Mouse (Mus musculus) myocyte (in vitro differentiated cells): ENCODE measurements at regions not wholly inside any gene's neighbourhood (a gene's known extent, or its start where the extent isn't known, plus 50 kb on each side); places are given as distances from the start of the nearest gene placed in this dataset.

ENCODE experiments used
- H3K27me3 ChIP-seq: one replicate; pipeline ENCODE4 v1.6.1; 2011; ENCODE audit not compliant: control insufficient read depth, insufficient read depth, insufficient read length
- H3K36me3 ChIP-seq: one replicate; pipeline ENCODE4 v1.6.1; 2011; ENCODE audit not compliant: control insufficient read depth, insufficient read depth
- H3K4me2 ChIP-seq: one replicate; pipeline ENCODE4 v1.6.1; 2011; ENCODE audit warnings: low read depth, control low read depth
- H3K4me3 ChIP-seq: one replicate; pipeline ENCODE4 v1.5.1; 2011; ENCODE audit warnings: mild to moderate bottlenecking, control low read depth, moderate library complexity
- H3K79me2 ChIP-seq: one replicate; pipeline ENCODE4 v1.6.1; 2011; ENCODE audit not compliant: control insufficient read depth, insufficient read depth
- H3ac ChIP-seq: one replicate; pipeline ENCODE4 v1.6.1; 2011; ENCODE audit not compliant: control insufficient read depth, insufficient read length
- CEBPB ChIP-seq: IDR thresholded peaks from 2 replicates; pipeline ENCODE4 v1.6.1; 2011; ENCODE audit warnings: mild to moderate bottlenecking, moderate library complexity; ENCODE audit not compliant: poor library complexity, insufficient read depth, severe bottlenecking
- E2F4 ChIP-seq: IDR thresholded peaks from one replicate; pipeline ENCODE4 v1.6.1; 2011; ENCODE audit warnings: mild to moderate bottlenecking, control low read depth, moderate library complexity; ENCODE audit not compliant: insufficient read depth
- MAX ChIP-seq: IDR thresholded peaks from one replicate; pipeline ENCODE4 v1.6.1; 2011; ENCODE audit warnings: low read depth, mild to moderate bottlenecking, control low read depth
- MYOD1 ChIP-seq, 3 experiments: IDR thresholded peaks; one replicate each; pipeline ENCODE4 v1.6.1; 2011; ENCODE audit warnings: control low read depth in 2 of 3, low read depth in 2 of 3, mild to moderate bottlenecking in 2 of 3, moderate library complexity in 1 of 3; ENCODE audit not compliant: insufficient read length in 2 of 3, control insufficient read depth in 1 of 3
- MYOG ChIP-seq, 3 experiments: IDR thresholded peaks; one replicate each; pipeline ENCODE4 v1.6.1; 2011; ENCODE audit warnings: control low read depth in 2 of 3, low read depth in 2 of 3, mild to moderate bottlenecking in 2 of 3; ENCODE audit not compliant: insufficient read length in 2 of 3, control insufficient read depth in 1 of 3, insufficient read depth in 1 of 3
- POLR2A ChIP-seq: IDR thresholded peaks from one replicate; pipeline ENCODE4 v1.6.1; 2011; ENCODE audit warnings: low read depth, mild to moderate bottlenecking, control low read depth, moderate library complexity; ENCODE audit not compliant: insufficient read length
- POLR2AphosphoS2 ChIP-seq: IDR thresholded peaks from one replicate; pipeline ENCODE4 v1.6.1; 2011; ENCODE audit warnings: low read depth, control low read depth; ENCODE audit not compliant: insufficient read length
- REST ChIP-seq: IDR thresholded peaks from one replicate; pipeline ENCODE4 v1.6.1; 2011; ENCODE audit warnings: mild to moderate bottlenecking, control low read depth, moderate library complexity; ENCODE audit not compliant: insufficient read depth, insufficient read length
- SRF ChIP-seq: IDR thresholded peaks from one replicate; pipeline ENCODE4 v1.6.1; 2011; ENCODE audit warnings: low read depth; ENCODE audit not compliant: control insufficient read depth, insufficient read length
- TCF12 ChIP-seq: IDR thresholded peaks from one replicate; pipeline ENCODE4 v1.6.1; 2011; ENCODE audit warnings: mild to moderate bottlenecking, control low read depth; ENCODE audit not compliant: poor library complexity, insufficient read depth, severe bottlenecking
- TCF3 ChIP-seq: IDR thresholded peaks from one replicate; pipeline ENCODE4 v1.6.1; 2011; ENCODE audit warnings: low read depth, control low read depth; ENCODE audit not compliant: insufficient read length
- USF1 ChIP-seq: IDR thresholded peaks from one replicate; pipeline ENCODE4 v1.6.1; 2011; ENCODE audit warnings: low read depth, mild to moderate bottlenecking, control low read depth, moderate library complexity

DNA sequence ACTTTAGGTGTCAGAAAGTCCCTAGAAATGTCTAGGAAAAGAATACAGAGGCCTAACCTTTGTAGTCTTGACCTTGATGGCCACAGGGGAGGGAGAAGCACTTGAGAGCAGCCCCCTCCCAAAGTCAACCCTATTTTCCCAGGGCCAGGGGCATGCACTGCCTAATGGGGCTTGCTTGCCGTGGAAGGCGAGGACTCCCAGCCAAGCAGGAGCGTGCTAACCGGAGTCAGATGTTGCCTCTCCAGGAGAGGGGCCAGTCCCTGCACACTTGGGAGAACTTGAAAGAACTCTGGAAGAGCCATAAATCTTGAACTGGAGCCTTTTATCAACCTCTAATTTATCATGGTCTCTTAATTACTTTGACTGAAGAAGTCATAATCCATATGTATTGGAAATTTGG is 712.7 kb downstream of the Vrk1 start:
- Histone ChIP-seq H3K79me2 (no peaks in the 10 kb centered on the region), H3K27me3 (no peaks in the 10 kb centered on the region), H3K4me2 (no peak overlapping the region), H3ac (no peak overlapping the region), H3K4me3 (no peak overlapping the region), H3K36me3 (no peaks in the 10 kb centered on the region)
- TF ChIP-seq MYOG (IDR thresholded peaks at IDR 0.05; ENCODE audit: control insufficient read depth in 1 of 3, insufficient read depth in 1 of 3, insufficient read length in 2 of 3, low read depth in 2 of 3) (no peak), CEBPB (no peak), MYOD1 (IDR thresholded peaks at IDR 0.05; ENCODE audit: control insufficient read depth in 1 of 3, insufficient read length in 2 of 3, low read depth in 2 of 3) (no peak), POLR2AphosphoS2 (no peak), REST (no peak), E2F4 (no peak), TCF12 (no peak), SRF (no peak), TCF3 (no peak)

DNA sequence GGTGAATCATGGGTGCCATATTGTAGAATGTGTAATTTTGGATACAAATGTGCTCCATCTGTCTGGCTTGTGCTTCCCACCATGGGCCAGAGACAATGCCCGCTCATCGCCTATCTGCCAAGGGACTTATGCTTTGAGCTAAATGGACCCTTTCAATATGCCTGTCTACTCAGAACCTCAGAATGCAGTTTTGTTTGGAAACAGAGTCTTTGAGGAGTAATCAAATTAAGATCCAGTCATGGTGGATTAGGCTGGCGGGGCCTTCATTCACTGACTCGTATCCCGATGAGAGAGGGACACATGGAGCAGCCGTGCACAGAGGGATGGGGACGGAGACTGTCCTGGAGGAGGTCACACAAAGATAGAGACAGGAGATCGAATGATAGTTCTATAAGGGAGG is 716.9 kb downstream of the Vrk1 start:
- no peak overlapping the region for H3K4me3 ChIP-seq
- H3K4me2 ChIP-seq = no peak overlapping the region
- H3K79me2 ChIP-seq = no peaks in the 10 kb centered on the region
- H3K36me3 ChIP-seq = no peaks in the 10 kb centered on the region
- TF ChIP-seq MAX (no peak), CEBPB (no peak), TCF12 (no peak), SRF (no peak), USF1 (no peak)
- no peak overlapping the region for H3ac ChIP-seq
- H3K27me3 ChIP-seq = no peaks in the 10 kb centered on the region

DNA sequence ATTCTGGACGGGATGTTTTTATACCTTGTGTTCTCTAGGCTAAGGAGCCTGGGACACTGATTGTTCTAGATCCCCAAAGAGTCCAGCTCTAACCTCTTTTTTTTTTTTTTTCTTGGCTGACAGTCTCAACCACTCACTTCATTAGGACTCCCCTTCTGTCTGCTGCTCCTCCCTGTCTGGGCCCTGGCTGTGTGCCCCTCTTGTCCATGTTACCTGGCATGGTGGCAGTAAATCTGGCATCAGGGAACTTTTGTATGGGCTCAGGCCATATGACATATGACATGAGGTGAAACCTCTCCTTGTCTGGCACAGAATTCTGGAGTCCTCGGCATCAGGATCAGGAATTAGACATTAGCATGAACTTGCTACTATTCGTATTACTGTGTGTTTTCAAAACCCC is 717.5 kb downstream of the Vrk1 start:
- Histone ChIP-seq H3K36me3 (no peaks in the 10 kb centered on the region), H3ac (no peak overlapping the region), H3K4me3 (no peak overlapping the region), H3K79me2 (no peaks in the 10 kb centered on the region), H3K27me3 (no peaks in the 10 kb centered on the region), H3K4me2 (no peak overlapping the region)
- TF ChIP-seq TCF3 = no peak
- TF ChIP-seq USF1 = no peak
- no peak for TF ChIP-seq MYOG (IDR thresholded peaks at IDR 0.05; ENCODE audit: control insufficient read depth in 1 of 3, insufficient read depth in 1 of 3, insufficient read length in 2 of 3, low read depth in 2 of 3)
- no peak for TF ChIP-seq POLR2A

DNA sequence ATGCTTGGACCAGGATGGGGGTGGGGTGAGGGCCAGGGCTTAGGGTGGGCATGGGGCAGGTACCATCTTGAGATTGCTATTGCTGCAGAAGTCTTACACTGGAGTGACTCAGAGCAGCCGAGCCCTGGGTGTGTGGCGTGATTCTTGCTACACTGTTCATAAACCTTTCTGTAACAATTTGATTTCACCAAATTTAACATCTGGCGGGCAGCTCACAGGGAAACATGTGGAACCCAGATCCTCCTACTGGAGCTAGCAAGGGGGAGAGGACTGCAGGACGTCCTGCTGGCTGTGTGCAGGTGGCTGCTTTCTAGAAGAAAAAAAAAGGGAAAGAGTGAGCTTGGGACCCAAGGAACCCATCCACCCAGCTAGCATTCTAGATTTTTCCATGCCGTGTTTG is 719.7 kb downstream of the Vrk1 start:
- TF ChIP-seq USF1 = no peak
- no peak for TF ChIP-seq REST
- TF ChIP-seq TCF12 = no peak
- TF ChIP-seq MYOG (IDR thresholded peaks at IDR 0.05; ENCODE audit: control insufficient read depth in 1 of 3, insufficient read depth in 1 of 3, insufficient read length in 2 of 3, low read depth in 2 of 3) = no peak
- TF ChIP-seq TCF3 = no peak
- no peak for TF ChIP-seq CEBPB
- TF ChIP-seq POLR2A = no peak
- TF ChIP-seq POLR2AphosphoS2 = no peak
- TF ChIP-seq MAX = no peak
- TF ChIP-seq MYOD1 (IDR thresholded peaks at IDR 0.05; ENCODE audit: control insufficient read depth in 1 of 3, insufficient read length in 2 of 3, low read depth in 2 of 3) = no peak
- TF ChIP-seq SRF = no peak
- no peak for TF ChIP-seq E2F4
- H3K27me3 ChIP-seq = no peaks in the 10 kb centered on the region
- H3K4me2 ChIP-seq = no peak overlapping the region
- H3K79me2 ChIP-seq = no peaks in the 10 kb centered on the region
- no peak overlapping the region for H3K4me3 ChIP-seq
- H3ac ChIP-seq = no peak overlapping the region
- no peaks in the 10 kb centered on the region for H3K36me3 ChIP-seq

DNA sequence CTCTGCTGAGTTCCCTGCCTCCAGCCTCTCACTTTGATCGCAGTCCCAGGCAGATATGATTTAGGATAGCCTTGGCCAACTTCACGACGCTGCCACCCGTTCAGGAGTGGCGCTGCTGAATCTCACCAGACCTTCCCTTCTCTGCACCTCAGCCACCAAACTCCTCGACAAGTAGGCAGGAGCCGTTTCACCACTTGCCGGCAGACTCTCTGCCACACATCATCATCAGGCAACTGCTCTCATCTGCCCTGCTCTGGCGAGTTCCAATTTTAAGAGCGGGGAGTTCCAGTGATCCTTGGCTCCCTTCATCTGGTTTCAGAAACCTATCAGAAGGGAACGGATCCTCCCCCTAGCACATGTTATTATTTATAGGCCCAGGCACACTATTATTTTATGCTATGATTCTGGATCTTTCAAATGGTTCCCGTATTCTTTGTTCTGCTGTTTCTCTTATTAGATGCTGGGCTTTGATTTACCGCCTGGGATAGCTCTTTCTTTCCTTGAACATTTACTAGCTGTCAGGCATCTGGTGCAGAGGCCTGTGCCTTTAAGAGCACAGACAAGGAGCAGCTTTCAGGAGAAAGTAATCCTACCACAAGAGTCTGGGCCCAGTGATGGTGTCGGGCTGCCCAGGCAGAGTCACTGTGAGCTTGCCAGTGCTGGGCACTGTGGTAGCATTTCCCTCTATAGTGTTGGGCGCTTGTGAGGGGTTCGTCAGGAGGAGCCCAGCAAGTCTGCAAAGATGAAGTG is 722.3 kb downstream of the Vrk1 start:
- H3K4me3 ChIP-seq = no peak overlapping the region
- H3K79me2 ChIP-seq = no peaks in the 10 kb centered on the region
- H3K27me3 ChIP-seq = no peaks in the 10 kb centered on the region
- no peak overlapping the region for H3ac ChIP-seq
- no peak overlapping the region for H3K4me2 ChIP-seq
- TF ChIP-seq E2F4 = no peak
- no peak for TF ChIP-seq USF1
- no peak for TF ChIP-seq MAX
- TF ChIP-seq TCF12 = no peak
- TF ChIP-seq SRF = no peak
- no peak for TF ChIP-seq POLR2A
- no peak for TF ChIP-seq REST
- no peak for TF ChIP-seq CEBPB
- TF ChIP-seq POLR2AphosphoS2 = no peak
- no peak for TF ChIP-seq MYOG (IDR thresholded peaks at IDR 0.05; ENCODE audit: control insufficient read depth in 1 of 3, insufficient read depth in 1 of 3, insufficient read length in 2 of 3, low read depth in 2 of 3)
- no peak for TF ChIP-seq MYOD1 (IDR thresholded peaks at IDR 0.05; ENCODE audit: control insufficient read depth in 1 of 3, insufficient read length in 2 of 3, low read depth in 2 of 3)
- no peak for TF ChIP-seq TCF3
- no peaks in the 10 kb centered on the region for H3K36me3 ChIP-seq
